Mouse (Mus musculus): ENCODE measurements around the gene Smoc1.
A peak's percentile ranks its signal among the peaks of the same experiment; 100 is the strongest.

Smoc1 gene

GRCm38 (mm10) chr12:81024993-81025392 is 1.6 kb upstream of the Smoc1 start:
- DNase-seq (ENCODE audit: low spot score) = no peak

GRCm38 (mm10) chr12:81026995-81027942 is 661 bp downstream of the Smoc1 start:
- peak; percentile 65 for DNase-seq (ENCODE audit: low spot score)

GRCm38 (mm10) chr12:81028291-81028920 is 1.8 kb downstream of the Smoc1 start:
- no peak for DNase-seq (ENCODE audit: low spot score)

GRCm38 (mm10) chr12:81029731-81030130 is 3.1 kb downstream of the Smoc1 start:
- DNase-seq (ENCODE audit: low spot score) = no peak

- DNase-seq (ENCODE audit: low spot score) = peak; percentile 58
These were observed 5.0 kb downstream of the Smoc1 start for GRCm38 (mm10) chr12:81031579-81031978.

- DNase-seq (ENCODE audit: low spot score) = no peak
These were observed 6.9 kb downstream of the Smoc1 start for GRCm38 (mm10) chr12:81033389-81034041.

GRCm38 (mm10) chr12:81034042-81034417 is 7.4 kb downstream of the Smoc1 start:
- no peak for DNase-seq (ENCODE audit: low spot score)

GRCm38 (mm10) chr12:81035850-81036249 is 9.2 kb downstream of the Smoc1 start:
- no peak for DNase-seq (ENCODE audit: low spot score)

GRCm38 (mm10) chr12:81043616-81044015 is 17.0 kb downstream of the Smoc1 start:
- DNase-seq (ENCODE audit: low spot score) = no peak

- no peak for DNase-seq (ENCODE audit: low spot score)
These were observed 20.3 kb downstream of the Smoc1 start for GRCm38 (mm10) chr12:81046926-81047325.

- DNase-seq (ENCODE audit: low spot score) = no peak
These were observed 23.1 kb downstream of the Smoc1 start for GRCm38 (mm10) chr12:81049661-81050060.

GRCm38 (mm10) chr12:81055000-81055705 is 28.5 kb downstream of the Smoc1 start:
- no peak for DNase-seq (ENCODE audit: low spot score)

- DNase-seq (ENCODE audit: low spot score) = no peak
These were observed 29.2 kb downstream of the Smoc1 start for GRCm38 (mm10) chr12:81055811-81056210.

GRCm38 (mm10) chr12:81057619-81058018 is 31.0 kb downstream of the Smoc1 start:
- no peak for DNase-seq (ENCODE audit: low spot score)

- no peak for DNase-seq (ENCODE audit: low spot score)
These were observed 32.0 kb downstream of the Smoc1 start for GRCm38 (mm10) chr12:81058561-81058960.

GRCm38 (mm10) chr12:81061831-81062361 is 35.3 kb downstream of the Smoc1 start:
- DNase-seq (ENCODE audit: low spot score) = no peak

GRCm38 (mm10) chr12:81063336-81063955 is 36.8 kb downstream of the Smoc1 start:
- no peak for DNase-seq (ENCODE audit: low spot score)

- DNase-seq (ENCODE audit: low spot score) = no peak
These were observed 47.5 kb downstream of the Smoc1 start for GRCm38 (mm10) chr12:81074139-81074538.

- DNase-seq (ENCODE audit: low spot score) = no peak
These were observed 48.3 kb downstream of the Smoc1 start for GRCm38 (mm10) chr12:81074941-81075340.

GRCm38 (mm10) chr12:81077953-81078646 is 51.5 kb downstream of the Smoc1 start:
- no peak for DNase-seq (ENCODE audit: low spot score)

GRCm38 (mm10) chr12:81080345-81080744 is 53.7 kb downstream of the Smoc1 start:
- no peak for DNase-seq (ENCODE audit: low spot score)

All from testis, postnatal 10 days (tissue).